Comparison of ENCODE assay signal across 8 mouse cellular contexts in genomic region chr8:120437666-120438395, GRCm38 (mm10).
DNase-seq lines count a peak whose midpoint lies in the region; ATAC-seq lines count a peak whose summit lies in the region.

No protein-coding gene starts in this region.

- peak overlapping the region; percentile 12; the same call in 1 of the 2 replicates for H3K9ac ChIP-seq in embryonic facial prominence, embryonic 12.5 days
- H3K9ac ChIP-seq in neural tube, embryonic 13.5 days, result peak overlapping the region; percentile 31

- H3K36me3 ChIP-seq in embryonic facial prominence, embryonic 12.5 days, result no peaks in the 10 kb centered on the region
- H3K36me3 ChIP-seq in neural tube, embryonic 13.5 days, result no peaks in the 10 kb centered on the region

- 66% methylated on average over 21 of the region's 21 CpGs for WGBS in embryonic facial prominence, embryonic 12.5 days
- WGBS in neural tube, embryonic 13.5 days, result 39% methylated on average over 21 of the region's 21 CpGs

- H3K27ac ChIP-seq in embryonic facial prominence, embryonic 12.5 days, result 0 out of 2 replicates have a peak overlapping the region, but pooled peaks have one; percentile 31
- peak overlapping the region; percentile 38; the same call in 1 of the 2 replicates for H3K27ac ChIP-seq in neural tube, embryonic 13.5 days (replicated peaks)

- no peaks in the 10 kb centered on the region for H3K9me3 ChIP-seq in embryonic facial prominence, embryonic 12.5 days
- no peaks in the 10 kb centered on the region for H3K9me3 ChIP-seq in neural tube, embryonic 13.5 days

- H3K27me3 ChIP-seq in embryonic facial prominence, embryonic 12.5 days, result peaks cover 11% of the 10 kb centered on the region
- H3K27me3 ChIP-seq in neural tube, embryonic 13.5 days, result no peaks in the 10 kb centered on the region

- DNase-seq in left cerebral cortex, adult 18-20 months (ENCODE audit: low spot score in 2 of 2), result peak; percentile 70 to 80
- DNase-seq in left cerebral cortex, postnatal 10 days (ENCODE audit: extremely low spot score in 1 of 2, low spot score in 2 of 2), result no peak
- peak; percentile 83 for DNase-seq in cerebellum, adult 11-12 months
- DNase-seq in kidney, adult 8-10 months, result peak; percentile 59 to 71
- no peak for DNase-seq in thymus, postnatal 4 days
- no peak for DNase-seq in urinary bladder, postnatal 10 days (ENCODE audit: low spot score)

- H3K4me1 ChIP-seq in embryonic facial prominence, embryonic 12.5 days, result peaks cover 52% of the 10 kb centered on the region
- H3K4me1 ChIP-seq in neural tube, embryonic 13.5 days (replicated peaks), result peaks cover 77% of the 10 kb centered on the region

- ATAC-seq in embryonic facial prominence, embryonic 12.5 days (ENCODE audit: insufficient number of reproducible peaks, insufficient read depth, low FRiP score, low TSS enrichment), result no peak
- ATAC-seq in neural tube, embryonic 13.5 days (ENCODE audit: low read depth), result peak; percentile 16; the same call in 1 of the 2 replicates

- no peak overlapping the region for H3K4me2 ChIP-seq in embryonic facial prominence, embryonic 12.5 days (replicated peaks)
- no peak overlapping the region for H3K4me2 ChIP-seq in neural tube, embryonic 13.5 days

- intact Hi-C loops in left cerebral cortex, postnatal 10 days (cut with DNase I), result no loop called here

- no peak overlapping the region for H3K4me3 ChIP-seq in embryonic facial prominence, embryonic 12.5 days
- no peak overlapping the region for H3K4me3 ChIP-seq in neural tube, embryonic 13.5 days

Comparison
In these comparisons a context has a peak if more than half of its experiments do, and no peak if none do; other contexts are left out.
1. DNase-seq: peak in left cerebral cortex, adult 18-20 months (2 of 2), cerebellum, adult 11-12 months (single experiment) and kidney, adult 8-10 months (2 of 2); none in left cerebral cortex, postnatal 10 days (0 of 2), thymus, postnatal 4 days (single experiment) and urinary bladder, postnatal 10 days (single experiment).